Mouse (Mus musculus): Measurements from ENCODE around the gene Btk. TPM values are rescaled to one million over a fixed set of nuclear protein-coding genes. Genes with fewer than 3 reads are reported as not detected.

Gene Btk
- polyA plus RNA-seq, 1 experiment = 79.4 TPM

GRCm38 (mm10) chrX:134588997-134589396 lies 5.6 kb upstream of the Btk start:
- no peak overlapping the region for H3K27ac ChIP-seq (ENCODE audit: control insufficient read depth, insufficient read depth, low read depth, low read length, poor library complexity)
- H3K4me3 ChIP-seq (replicated peaks; ENCODE audit: control insufficient read depth, low read depth, low read length) = no peak overlapping the region
- TF ChIP-seq CTCF (IDR thresholded peaks at IDR 0.05; ENCODE audit: control insufficient read depth, insufficient read depth, low read length) (no peak), POLR2A (IDR thresholded peaks at IDR 0.05; ENCODE audit: borderline replicate concordance, control insufficient read depth, low read depth, low read length) (no peak)
- H3K4me1 ChIP-seq (ENCODE audit: control insufficient read depth, insufficient read depth, low read length) = no peaks in the 10 kb centered on the region
- WGBS = 85% methylated on average over 3 of the region's 3 CpGs

GRCm38 (mm10) chrX:134588261-134588660 lies 4.9 kb upstream of the Btk start:
- Histone ChIP-seq H3K27ac (ENCODE audit: control insufficient read depth, insufficient read depth, low read depth, low read length, poor library complexity) (no peak overlapping the region), H3K4me1 (ENCODE audit: control insufficient read depth, insufficient read depth, low read length) (no peaks in the 10 kb centered on the region), H3K4me3 (replicated peaks; ENCODE audit: control insufficient read depth, low read depth, low read length) (no peak overlapping the region)
- 83% methylated on average over 4 of the region's 4 CpGs for WGBS
- TF ChIP-seq CTCF (IDR thresholded peaks at IDR 0.05; ENCODE audit: control insufficient read depth, insufficient read depth, low read length) (no peak), POLR2A (IDR thresholded peaks at IDR 0.05; ENCODE audit: borderline replicate concordance, control insufficient read depth, low read depth, low read length) (no peak)

DNA sequence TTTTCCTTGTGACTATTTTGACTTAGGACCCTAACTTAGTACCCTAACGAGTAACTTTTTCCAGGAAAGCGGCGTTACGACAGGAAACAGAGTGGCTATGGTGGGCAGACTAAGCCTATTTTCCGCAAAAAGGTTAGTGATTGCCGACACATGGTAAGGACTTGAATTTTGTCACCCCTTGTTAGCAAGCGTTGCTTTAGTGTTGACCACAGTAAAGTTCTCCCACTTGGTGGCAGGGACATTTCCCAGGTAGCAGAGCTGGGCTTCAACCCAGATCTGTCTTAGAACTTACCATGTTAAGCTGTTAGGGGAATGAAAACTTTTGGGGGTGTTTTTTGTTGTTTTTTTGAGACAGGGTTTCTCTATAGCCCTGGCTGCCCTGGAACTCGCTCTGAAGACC lies 3.1 kb upstream of the Btk start:
- TF ChIP-seq CTCF (IDR thresholded peaks at IDR 0.05; ENCODE audit: control insufficient read depth, insufficient read depth, low read length) (no peak), POLR2A (IDR thresholded peaks at IDR 0.05; ENCODE audit: borderline replicate concordance, control insufficient read depth, low read depth, low read length) (no peak)
- no peaks in the 10 kb centered on the region for H3K4me1 ChIP-seq (ENCODE audit: control insufficient read depth, insufficient read depth, low read length)
- peak overlapping the region; percentile 83 for H3K4me3 ChIP-seq (replicated peaks; ENCODE audit: control insufficient read depth, low read depth, low read length)
- 26% methylated on average over 8 of the region's 8 CpGs for WGBS
- H3K27ac ChIP-seq (ENCODE audit: control insufficient read depth, insufficient read depth, low read depth, low read length, poor library complexity) = no peak overlapping the region

- H3K27ac ChIP-seq (ENCODE audit: control insufficient read depth, insufficient read depth, low read depth, low read length, poor library complexity) = peak within 1 kb of the TSS; percentile 61
- TF ChIP-seq CTCF (IDR thresholded peaks at IDR 0.05; ENCODE audit: control insufficient read depth, insufficient read depth, low read length) (peak; percentile 75), POLR2A (IDR thresholded peaks at IDR 0.05; ENCODE audit: borderline replicate concordance, control insufficient read depth, low read depth, low read length) (peak; percentile 62; the same call in 1 of the 2 replicates)
- 15% methylated on average over 45 of the region's 45 CpGs for WGBS
- no peaks in the 10 kb centered on the region; the same call in 1 of the 2 replicates for H3K4me1 ChIP-seq (ENCODE audit: control insufficient read depth, insufficient read depth, low read length)
- peak within 1 kb of the TSS; percentile 83 for H3K4me3 ChIP-seq (replicated peaks; ENCODE audit: control insufficient read depth, low read depth, low read length)
These were observed 2.0 kb upstream of the Btk start, which contains the start of gene Rpl36a for GRCm38 (mm10) chrX:134585103-134586002. TSS of gene Rpl36a (plus strand) at chrX:134585654.

- Histone ChIP-seq H3K27ac (ENCODE audit: control insufficient read depth, insufficient read depth, low read depth, low read length, poor library complexity) (peak overlapping the region; percentile 83), H3K4me3 (replicated peaks; ENCODE audit: control insufficient read depth, low read depth, low read length) (peak overlapping the region; percentile 86), H3K4me1 (ENCODE audit: control insufficient read depth, insufficient read depth, low read length) (no peaks in the 10 kb centered on the region; the same call in 1 of the 2 replicates)
- TF ChIP-seq POLR2A (IDR thresholded peaks at IDR 0.05; ENCODE audit: borderline replicate concordance, control insufficient read depth, low read depth, low read length) (no peak), CTCF (IDR thresholded peaks at IDR 0.05; ENCODE audit: control insufficient read depth, insufficient read depth, low read length) (no peak)
- WGBS = 12% methylated on average over 11 of the region's 11 CpGs
These were observed 1.1 kb downstream of the Btk start for GRCm38 (mm10) chrX:134582270-134582669.

GRCm38 (mm10) chrX:134580528-134581305 lies 2.7 kb downstream of the Btk start:
- Histone ChIP-seq H3K4me3 (replicated peaks; ENCODE audit: control insufficient read depth, low read depth, low read length) (peak overlapping the region; percentile 47), H3K27ac (ENCODE audit: control insufficient read depth, insufficient read depth, low read depth, low read length, poor library complexity) (peak overlapping the region; percentile 39; the same call in 1 of the 2 replicates), H3K4me1 (ENCODE audit: control insufficient read depth, insufficient read depth, low read length) (no peaks in the 10 kb centered on the region; the same call in 1 of the 2 replicates)
- 54% methylated on average over 14 of the region's 14 CpGs for WGBS
- TF ChIP-seq CTCF (IDR thresholded peaks at IDR 0.05; ENCODE audit: control insufficient read depth, insufficient read depth, low read length) = no peak
- no peak for TF ChIP-seq POLR2A (IDR thresholded peaks at IDR 0.05; ENCODE audit: borderline replicate concordance, control insufficient read depth, low read depth, low read length)

DNA sequence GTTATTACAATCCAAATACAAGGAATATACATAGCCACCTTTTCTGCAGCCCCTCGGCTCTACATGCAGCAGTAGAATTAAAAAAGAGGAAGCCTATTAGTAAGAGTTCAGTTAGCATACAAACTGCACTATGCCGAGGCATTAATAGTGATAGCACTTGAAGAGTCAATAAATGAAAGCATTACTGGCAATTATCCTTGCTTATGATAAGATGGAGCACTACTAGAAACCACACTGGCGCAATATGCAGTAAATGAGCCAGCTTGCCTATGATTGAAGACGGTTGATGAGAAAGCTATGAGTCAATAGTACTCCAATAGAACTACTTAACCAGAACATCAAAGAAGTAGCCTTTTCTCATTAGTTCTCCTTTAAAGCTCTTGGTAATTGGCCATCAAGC lies 5.5 kb downstream of the Btk start:
- Histone ChIP-seq H3K27ac (ENCODE audit: control insufficient read depth, insufficient read depth, low read depth, low read length, poor library complexity) (no peak overlapping the region), H3K4me3 (replicated peaks; ENCODE audit: control insufficient read depth, low read depth, low read length) (no peak overlapping the region), H3K4me1 (ENCODE audit: control insufficient read depth, insufficient read depth, low read length) (no peaks in the 10 kb centered on the region; the same call in 1 of the 2 replicates)
- TF ChIP-seq CTCF (IDR thresholded peaks at IDR 0.05; ENCODE audit: control insufficient read depth, insufficient read depth, low read length) (no peak), POLR2A (IDR thresholded peaks at IDR 0.05; ENCODE audit: borderline replicate concordance, control insufficient read depth, low read depth, low read length) (no peak)
- 39% methylated on average over 4 of the region's 4 CpGs for WGBS
